Mouse (Mus musculus): ENCODE data around the gene Atp6v1fnb. TPM values are rescaled to one million over a fixed set of nuclear protein-coding genes. Genes with fewer than 3 reads are reported as not detected.

Atp6v1fnb gene
- polyA plus RNA-seq, 1 experiment from 2014 or later: 0.34 TPM

- Histone ChIP-seq H3K4me1 (peaks cover 70% of the 10 kb centered on the region), H3K27ac (peak within 1 kb of the TSS; percentile 97)
- DNase-seq (ENCODE audit: low spot score): peak; percentile 76
Observed at GRCm38 (mm10) chr6:29507447-29508309, 36.4 kb downstream of the Atp6v1fnb start, which contains the start of gene Kcp. Gene Kcp (minus strand): TSS chr6:29507952.

GRCm38 (mm10) chr6:29509086-29509485 lies 37.8 kb downstream of the Atp6v1fnb start:
- Histone ChIP-seq H3K27ac (peak overlapping the region; percentile 97), H3K9me3 (replicated peaks) (no peaks in the 10 kb centered on the region), H3K4me1 (peaks cover 84% of the 10 kb centered on the region), H3K4me3 (no peak overlapping the region), H3K36me3 (peaks cover 17% of the 10 kb centered on the region), H3K27me3 (ENCODE audit: low read depth, poor library complexity, severe bottlenecking) (no peaks in the 10 kb centered on the region)
- DNase-seq (ENCODE audit: low spot score): no peak
- 20% methylated on average over 2 of the region's 2 CpGs for WGBS

More at GRCm38 (mm10) chr6:29507447-29508309, 36.4 kb downstream of the Atp6v1fnb start, which contains the start of gene Kcp:
- WGBS: under 1% methylated on average over 46 of the region's 47 CpGs
- Histone ChIP-seq H3K27me3 (ENCODE audit: low read depth, poor library complexity, severe bottlenecking) (no peaks in the 10 kb centered on the region), H3K4me3 (peak within 1 kb of the TSS; percentile 80), H3K9me3 (replicated peaks) (no peaks in the 10 kb centered on the region), H3K36me3 (peaks cover 28% of the 10 kb centered on the region)

- Histone ChIP-seq H3K9me3 (replicated peaks) (no peaks in the 10 kb centered on the region), H3K36me3 (no peaks in the 10 kb centered on the region), H3K4me3 (peak overlapping the region; percentile 36), H3K27me3 (ENCODE audit: low read depth, poor library complexity, severe bottlenecking) (no peaks in the 10 kb centered on the region), H3K4me1 (peaks cover 77% of the 10 kb centered on the region), H3K27ac (peak overlapping the region; percentile 82)
- peak; percentile 87 for DNase-seq (ENCODE audit: low spot score)
- under 1% methylated on average over 11 of the region's 11 CpGs for WGBS
Observed at GRCm38 (mm10) chr6:29513284-29513683, 42.0 kb downstream of the Atp6v1fnb start.

- Histone ChIP-seq H3K4me3 (no peak overlapping the region), H3K27me3 (ENCODE audit: low read depth, poor library complexity, severe bottlenecking) (no peaks in the 10 kb centered on the region), H3K4me1 (peaks cover 41% of the 10 kb centered on the region), H3K9me3 (replicated peaks) (no peaks in the 10 kb centered on the region), H3K36me3 (no peaks in the 10 kb centered on the region), H3K27ac (peak overlapping the region; percentile 42)
- peak; percentile 83 for DNase-seq (ENCODE audit: low spot score)
- WGBS: 15% methylated on average over 5 of the region's 5 CpGs
Observed at GRCm38 (mm10) chr6:29517139-29517538, 45.9 kb downstream of the Atp6v1fnb start.

GRCm38 (mm10) chr6:29522626-29523300 lies 51.5 kb downstream of the Atp6v1fnb start:
- Histone ChIP-seq H3K4me3 (no peak overlapping the region), H3K27ac (peak overlapping the region; percentile 4; the same call in 1 of the 2 replicates), H3K36me3 (no peaks in the 10 kb centered on the region), H3K27me3 (ENCODE audit: low read depth, poor library complexity, severe bottlenecking) (peaks cover 19% of the 10 kb centered on the region), H3K4me1 (peaks cover 35% of the 10 kb centered on the region), H3K9me3 (replicated peaks) (no peaks in the 10 kb centered on the region)
- WGBS: 65% methylated on average over 6 of the region's 6 CpGs
- DNase-seq (ENCODE audit: low spot score): no peak

Other genes starting within 250 kb of the Atp6v1fnb start
- gene Hilpda, start 198.9 kb upstream of the Atp6v1fnb start, polyA plus RNA-seq (2016; fragmentation: Nextera tagmentation; extraction: Ambion mirVana): 42.7 and 45.2 TPM in 2 replicates
- gene Fam71f2, start 191.8 kb upstream of the Atp6v1fnb start, polyA plus RNA-seq (2016; fragmentation: Nextera tagmentation; extraction: Ambion mirVana): 0.40 and 0.55 TPM in 2 replicates
- 0.09 TPM in 1 of 2 replicates, not detected in the other for gene Fam71f1, start 152.3 kb upstream of the Atp6v1fnb start, polyA plus RNA-seq (2016; fragmentation: Nextera tagmentation; extraction: Ambion mirVana)
- gene Calu, start 123.4 kb upstream of the Atp6v1fnb start, polyA plus RNA-seq (2016; fragmentation: Nextera tagmentation; extraction: Ambion mirVana): 220 and 268 TPM in 2 replicates
- gene Opn1sw, start 83.0 kb upstream of the Atp6v1fnb start, polyA plus RNA-seq (2016; fragmentation: Nextera tagmentation; extraction: Ambion mirVana): 0.34 and 0.38 TPM in 2 replicates
- gene Ccdc136, start 75.1 kb upstream of the Atp6v1fnb start, polyA plus RNA-seq (2016; fragmentation: Nextera tagmentation; extraction: Ambion mirVana): 19.4 and 29.8 TPM in 2 replicates
- gene Flnc, start 38.2 kb upstream of the Atp6v1fnb start, polyA plus RNA-seq (2016; fragmentation: Nextera tagmentation; extraction: Ambion mirVana): 3.7 and 5.6 TPM in 2 replicates
- gene Atp6v1f, start 3.7 kb upstream of the Atp6v1fnb start, polyA plus RNA-seq (2016; fragmentation: Nextera tagmentation; extraction: Ambion mirVana): 185 and 196 TPM in 2 replicates
- 37.2 and 43.9 TPM in 2 replicates for gene Kcp, start 36.5 kb downstream of the Atp6v1fnb start, polyA plus RNA-seq (2016; fragmentation: Nextera tagmentation; extraction: Ambion mirVana)
- gene Irf5, start 55.2 kb downstream of the Atp6v1fnb start, polyA plus RNA-seq (2016; fragmentation: Nextera tagmentation; extraction: Ambion mirVana): 3.2 and 4.2 TPM in 2 replicates
- 115 and 128 TPM in 2 replicates for gene Tnpo3, start 138.4 kb downstream of the Atp6v1fnb start, polyA plus RNA-seq (2016; fragmentation: Nextera tagmentation; extraction: Ambion mirVana)
- 6.7 and 7.0 TPM in 2 replicates for gene Tspan33, start 222.8 kb downstream of the Atp6v1fnb start, polyA plus RNA-seq (2016; fragmentation: Nextera tagmentation; extraction: Ambion mirVana)